Comparison of ENCODE assay signal across 8 mouse cellular contexts in the genomic region with DNA sequence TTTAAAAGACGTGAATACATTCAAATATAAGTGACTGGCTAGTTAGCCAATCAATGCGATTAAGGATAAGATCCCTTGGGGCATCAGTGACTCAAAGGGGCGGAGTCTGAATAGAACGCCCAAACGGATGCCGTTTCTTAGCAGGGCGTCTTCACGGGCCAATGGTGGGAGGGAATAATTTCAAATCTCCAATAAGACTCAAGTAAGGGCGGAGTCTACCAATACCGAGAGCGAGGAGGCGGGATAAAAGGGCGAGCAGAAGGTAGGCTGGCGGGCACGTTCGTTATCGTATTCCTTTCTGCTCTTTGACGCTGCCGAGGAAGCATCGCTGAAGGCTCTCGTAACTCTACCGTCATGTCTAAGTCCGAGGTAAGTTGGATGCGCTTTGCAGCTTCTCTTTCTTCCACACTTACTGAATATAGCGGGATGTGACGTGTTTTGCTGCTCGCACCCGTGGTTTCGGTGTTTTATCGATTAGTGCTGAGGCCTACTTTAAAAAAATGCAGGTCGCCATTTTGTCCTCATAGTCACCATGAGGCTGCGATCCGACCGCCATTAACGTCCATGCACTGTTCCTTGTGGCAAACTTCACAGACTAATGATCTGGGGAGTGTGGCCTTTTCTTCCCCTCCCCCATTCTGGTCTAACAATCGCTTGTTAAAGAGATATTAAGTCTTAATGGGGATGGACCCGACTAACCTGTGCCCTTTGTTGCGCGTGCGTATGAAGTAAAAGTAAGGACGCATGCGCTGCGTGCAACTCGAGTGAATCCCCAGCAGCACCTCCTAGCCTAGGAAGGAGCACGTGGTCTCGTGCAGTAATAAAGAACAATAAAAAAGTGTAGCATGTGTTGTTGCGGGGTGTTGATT. TPM values are rescaled to one million over a fixed set of nuclear protein-coding genes. Genes with fewer than 3 reads are reported as not detected.
DNase-seq lines count a peak whose midpoint lies in the region; ATAC-seq lines count a peak whose summit lies in the region.

Gene Hnrnpa1 (plus strand): TSS at position 273 of the 869 bp plus-strand sequence.

- ATAC-seq in hindbrain, embryonic 14.5 days (ENCODE audit: low FRiP score), result peak; percentile 93

- peaks cover 40% of the 10 kb centered on the region for H3K36me3 ChIP-seq in hindbrain, embryonic 14.5 days (replicated peaks; ENCODE audit: control insufficient read depth, insufficient read depth)

- no peaks in the 10 kb centered on the region for H3K27me3 ChIP-seq in hindbrain, embryonic 14.5 days (ENCODE audit: control insufficient read depth, insufficient read depth, low read length)

- under 1% methylated on average over 47 of the region's 47 CpGs for WGBS in hindbrain, embryonic 14.5 days

- H3K9ac ChIP-seq in hindbrain, embryonic 14.5 days, result peak within 1 kb of the TSS; percentile 91

- no peaks in the 10 kb centered on the region for H3K9me3 ChIP-seq in hindbrain, embryonic 14.5 days (ENCODE audit: control insufficient read depth, low read length)

- peak within 1 kb of the TSS; percentile 97 for H3K27ac ChIP-seq in hindbrain, embryonic 14.5 days

- peak within 1 kb of the TSS; percentile 46 for H3K4me3 ChIP-seq in hindbrain, embryonic 14.5 days (replicated peaks; ENCODE audit: low read length)

- H3K4me1 ChIP-seq in hindbrain, embryonic 14.5 days (replicated peaks; ENCODE audit: control insufficient read depth, insufficient read depth, low read length), result peaks cover 39% of the 10 kb centered on the region

- peak within 1 kb of the TSS; percentile 90 for H3K4me2 ChIP-seq in hindbrain, embryonic 14.5 days (replicated peaks)

- peak; percentile 100 for DNase-seq in R1 (ENCODE audit: low read depth, low spot score)
- DNase-seq in cerebellum, postnatal 25 days, result peak; percentile 89 to 92
- DNase-seq in frontal cortex, postnatal 25 days (ENCODE audit: low spot score in 2 of 2), result peak; percentile 87 to 90
- DNase-seq in hindbrain, embryonic 14.5 days (ENCODE audit: low spot score), result peak; percentile 97
- peak; percentile 89 to 92 for DNase-seq in layer of hippocampus, postnatal 36 days
- DNase-seq in lung, postnatal 36 days, result peak; percentile 99
- peak; percentile 100 for DNase-seq in retina, postnatal 1 day
- DNase-seq in urinary bladder, adult 2 months (ENCODE audit: low spot score), result peak; percentile 75

RNA-seq across cellular contexts. Expression of gene Hnrnpa1, which starts in this region (rescaled TPM):
- polyA plus RNA-seq in hindbrain, embryonic 14.5 days (2014; fragmentation: Nextera tagmentation; extraction: Ambion mirVana), result 526 and 623 TPM in 2 replicates
- 100 to 1,000 TPM; 257 to 272 TPM for total RNA-seq in layer of hippocampus, postnatal 36 days (2021)
- polyA plus RNA-seq in urinary bladder, adult 2 months (2012; rRNA removed), result 323 and 341 TPM in 2 replicates

Comparison
In these comparisons a context has a peak if more than half of its experiments do, and no peak if none do; other contexts are left out.
1. Peak in every context shown above with its lines: DNase-seq, ATAC-seq, H3K4me3 ChIP-seq and H3K27ac ChIP-seq.